Mouse (Mus musculus) spleen, postnatal 4 days (tissue): ENCODE data around the gene Bcl2l13.
A peak's percentile ranks its signal among the peaks of the same experiment; 100 is the strongest.
"Not testable (repeated sequence)": the region's sequence is repeated elsewhere in the genome, so short reads cannot be mapped to it uniquely, and the experiment has no call there.

ENCODE experiments used
- DNase-seq, 2 experiments: peaks; one replicate each; pipeline ENCODE4 v3.0.0; 2022; ENCODE audit warnings: low spot score in 2 of 2

Bcl2l13 gene

DNA sequence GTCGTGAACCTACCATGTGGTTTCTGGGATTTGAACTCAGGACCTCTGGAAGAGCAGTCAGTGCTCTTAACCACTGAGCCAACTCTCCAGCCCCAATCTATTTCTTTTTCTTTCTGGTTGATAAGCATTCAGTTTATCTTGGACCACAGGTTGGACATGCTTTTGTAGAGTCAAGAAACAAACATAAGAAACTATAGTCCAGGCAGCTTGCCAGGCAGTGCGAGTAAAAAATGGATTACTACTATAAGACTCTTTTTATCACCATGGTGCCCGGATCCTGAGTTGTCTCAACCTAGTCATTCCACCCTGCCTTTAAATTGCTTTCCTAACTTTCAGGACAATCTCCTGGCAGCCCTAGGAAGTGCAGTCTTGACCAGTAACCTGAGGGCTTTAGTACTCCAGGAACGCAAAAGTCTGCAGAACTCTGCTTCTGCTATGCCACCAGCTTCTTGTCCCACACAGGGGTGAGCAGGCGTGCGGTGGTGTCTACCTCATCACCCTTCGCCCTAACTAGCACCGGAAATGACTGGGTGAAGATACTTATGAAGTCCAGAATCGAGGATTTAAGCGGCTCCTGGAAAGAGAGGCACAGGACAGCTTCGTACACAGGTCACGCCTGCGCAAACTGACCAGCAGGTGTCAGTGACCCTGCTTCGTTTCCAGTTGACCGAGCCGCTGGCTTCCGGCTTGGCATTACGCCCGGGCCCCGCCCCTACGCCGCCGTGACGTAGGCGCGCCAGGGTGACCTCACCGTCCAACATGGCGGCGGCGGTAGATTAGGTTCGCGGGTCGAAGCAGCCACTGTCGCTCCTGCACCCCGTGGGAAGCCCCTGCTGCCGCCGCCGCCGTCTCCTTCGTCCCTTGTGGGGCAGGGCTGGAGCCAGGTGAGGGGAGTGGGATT lies at the start of gene Bcl2l13:
TSS of gene Bcl2l13 (plus strand) at position 739 of the 901 bp plus-strand sequence.
- peak; percentile 99 to 100 for DNase-seq

DNA sequence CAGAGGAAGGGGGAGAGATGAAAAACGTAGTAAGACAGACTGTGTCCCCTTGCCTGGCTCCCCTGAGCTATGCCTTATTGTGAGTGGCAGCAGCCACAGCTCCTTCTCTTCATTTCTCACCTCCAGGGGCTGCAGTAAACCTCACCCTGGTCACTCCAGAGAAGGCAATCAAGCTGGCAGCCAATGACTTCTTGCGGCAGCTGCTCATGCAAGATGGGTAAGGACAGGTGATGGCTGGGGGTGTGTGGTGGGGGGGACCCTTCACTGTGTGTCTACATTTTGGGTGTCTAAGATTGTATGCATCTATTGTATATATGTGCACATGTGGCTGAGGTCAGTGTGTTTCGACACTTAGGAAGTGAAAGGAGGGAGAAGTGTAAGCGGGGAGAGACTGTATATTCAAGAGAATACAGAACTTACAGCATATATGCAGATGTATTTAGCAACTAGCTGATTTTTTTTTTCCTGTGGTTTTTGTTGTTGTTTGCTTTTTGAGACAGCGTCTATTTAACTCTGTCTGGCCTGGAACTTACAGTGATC lies 47.9 kb upstream of the Bcl2l13 start:
- DNase-seq: no peak

- no peak for DNase-seq
Observed at GRCm38 (mm10) chr6:120788904-120789303, 47.1 kb upstream of the Bcl2l13 start.

GRCm38 (mm10) chr6:120790153-120790552 lies 45.9 kb upstream of the Bcl2l13 start:
- no peak for DNase-seq

- DNase-seq: no peak
Observed at GRCm38 (mm10) chr6:120790717-120791116, 45.3 kb upstream of the Bcl2l13 start.

- DNase-seq: no peak
Observed at GRCm38 (mm10) chr6:120792947-120793346, 43.1 kb upstream of the Bcl2l13 start.

DNA sequence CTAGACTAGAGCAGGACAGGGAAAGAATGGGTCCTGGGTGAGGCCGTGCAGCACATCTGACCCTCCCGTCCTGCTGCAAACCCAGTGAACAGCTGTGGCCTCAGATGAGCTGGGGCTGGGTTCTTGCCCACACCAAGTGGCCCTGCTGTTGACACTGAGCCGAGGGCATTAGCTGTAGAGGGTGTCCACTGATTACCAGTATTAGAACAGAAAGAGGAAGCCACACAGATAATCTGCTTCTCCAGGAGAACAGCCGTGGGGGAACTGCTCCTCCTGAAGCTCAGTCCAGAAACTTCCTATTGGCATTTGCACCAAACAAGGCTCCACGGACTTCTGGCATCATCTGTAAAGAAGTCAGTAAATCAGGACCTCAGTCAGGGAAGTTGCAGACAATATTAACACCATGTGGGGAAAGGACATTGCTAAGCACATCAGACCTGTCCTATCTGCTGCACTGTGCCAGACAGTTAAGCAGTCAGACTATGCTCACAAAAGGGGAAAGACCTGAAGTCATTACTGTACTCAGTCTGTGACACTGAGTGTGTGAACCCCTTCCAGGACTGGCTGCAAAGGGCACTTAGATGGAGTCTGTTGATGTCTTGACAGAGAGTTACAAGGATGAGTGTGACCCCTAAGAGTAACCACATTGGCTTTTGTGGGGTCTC lies 40.5 kb upstream of the Bcl2l13 start:
- no peak for DNase-seq

DNA sequence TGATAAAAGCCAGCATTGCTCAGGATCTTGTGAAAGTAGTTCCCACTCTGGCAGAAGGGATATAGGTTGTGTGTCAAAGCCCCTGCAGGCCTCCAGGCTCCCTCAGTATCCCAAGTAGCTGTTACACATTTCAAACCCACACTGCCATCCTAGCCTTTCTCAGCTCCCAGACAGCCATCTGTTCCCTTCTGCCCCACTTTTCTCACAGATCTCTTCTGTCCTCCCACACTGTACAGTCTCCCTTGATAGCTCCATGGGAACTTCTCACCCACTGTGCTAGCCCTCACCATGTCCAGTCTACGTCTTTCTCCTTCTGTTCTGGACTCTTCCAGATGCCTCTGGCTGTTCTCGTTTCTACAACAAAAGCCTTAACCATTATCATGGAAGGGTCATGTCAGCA lies 39.9 kb upstream of the Bcl2l13 start:
- DNase-seq: no peak

DNA sequence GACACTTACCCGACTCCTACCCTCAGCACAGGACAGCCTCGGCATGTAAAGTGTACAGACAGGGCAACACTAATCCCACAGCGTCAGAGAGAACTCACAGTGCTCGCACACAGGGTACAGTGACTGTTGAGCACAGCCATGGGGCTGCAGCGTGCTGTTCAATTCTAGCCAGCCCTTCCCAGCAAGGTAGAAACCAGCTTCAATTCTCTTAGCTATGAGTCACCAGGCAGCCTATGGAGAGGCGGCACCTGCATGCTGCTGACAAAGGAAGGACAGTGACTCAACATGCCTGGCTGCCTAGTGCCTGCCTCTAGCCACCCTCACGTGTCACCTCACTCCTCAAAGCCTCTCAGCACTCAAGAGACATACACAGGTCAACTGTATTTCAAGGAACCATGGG lies 38.0 kb upstream of the Bcl2l13 start:
- DNase-seq: no peak

- no peak for DNase-seq
Observed at GRCm38 (mm10) chr6:120798905-120799304, 37.1 kb upstream of the Bcl2l13 start.

GRCm38 (mm10) chr6:120799581-120800041 lies 36.4 kb upstream of the Bcl2l13 start:
- DNase-seq: no peak

DNA sequence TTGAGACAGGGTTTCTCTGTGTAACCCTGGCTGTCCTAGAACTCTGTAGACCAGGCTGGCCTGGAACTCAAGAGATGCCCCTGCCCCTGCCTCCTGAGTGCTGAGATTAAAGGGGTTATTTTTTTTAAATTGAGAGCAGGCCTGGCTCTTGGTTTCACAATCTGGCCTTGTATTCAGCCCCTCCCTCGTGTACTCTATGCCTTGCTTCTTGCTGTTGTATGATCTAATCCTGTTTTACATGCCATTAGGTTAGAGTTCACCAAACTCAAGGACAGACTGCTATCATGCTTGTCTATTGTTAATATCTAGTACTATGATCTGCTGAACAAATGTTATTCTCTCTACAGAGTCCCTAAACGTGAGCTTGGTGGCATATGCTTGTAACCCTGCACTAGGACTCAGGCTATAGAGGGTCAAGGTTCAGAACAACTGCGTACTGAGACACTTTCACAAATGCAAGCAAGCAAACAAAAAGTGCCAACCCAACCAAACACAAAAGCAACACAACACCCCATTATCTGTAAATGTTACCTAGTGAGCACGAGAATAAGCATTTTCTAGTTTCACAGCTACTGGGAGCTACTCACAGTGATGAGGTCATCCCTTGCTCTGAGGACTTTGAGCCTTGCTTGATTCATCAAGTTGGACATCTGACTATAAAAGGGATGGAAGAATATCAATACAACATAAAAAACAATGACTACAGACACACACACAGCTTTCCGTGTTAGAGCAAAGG lies 28.8 kb upstream of the Bcl2l13 start:
- DNase-seq: no peak

GRCm38 (mm10) chr6:120807738-120808081 lies 28.3 kb upstream of the Bcl2l13 start:
- no peak for DNase-seq

GRCm38 (mm10) chr6:120811999-120812398 lies 24.0 kb upstream of the Bcl2l13 start:
- not testable (repeated sequence) for DNase-seq

GRCm38 (mm10) chr6:120819294-120819693 lies 16.7 kb upstream of the Bcl2l13 start:
- no peak for DNase-seq

GRCm38 (mm10) chr6:120820144-120820543 lies 15.9 kb upstream of the Bcl2l13 start:
- no peak for DNase-seq

DNA sequence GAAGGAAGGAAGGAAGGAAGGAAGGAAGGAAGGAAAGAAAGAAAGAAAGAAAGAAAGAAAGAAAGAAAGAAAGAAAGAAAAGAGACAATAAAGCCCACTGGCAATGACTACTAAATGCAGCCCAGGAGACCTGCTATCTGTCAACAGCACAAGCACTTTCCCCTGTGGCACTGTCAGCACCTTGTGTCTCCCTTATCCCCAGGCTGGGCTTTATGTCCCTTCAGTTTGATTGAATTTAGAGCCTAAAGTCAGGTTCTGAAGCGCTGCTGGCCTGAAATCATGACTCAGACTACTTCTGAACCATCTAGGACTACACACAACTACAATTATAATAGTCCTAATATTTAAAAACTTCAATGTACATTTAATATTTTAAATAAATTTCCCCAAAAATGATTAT lies 15.1 kb upstream of the Bcl2l13 start:
- no peak for DNase-seq

DNA sequence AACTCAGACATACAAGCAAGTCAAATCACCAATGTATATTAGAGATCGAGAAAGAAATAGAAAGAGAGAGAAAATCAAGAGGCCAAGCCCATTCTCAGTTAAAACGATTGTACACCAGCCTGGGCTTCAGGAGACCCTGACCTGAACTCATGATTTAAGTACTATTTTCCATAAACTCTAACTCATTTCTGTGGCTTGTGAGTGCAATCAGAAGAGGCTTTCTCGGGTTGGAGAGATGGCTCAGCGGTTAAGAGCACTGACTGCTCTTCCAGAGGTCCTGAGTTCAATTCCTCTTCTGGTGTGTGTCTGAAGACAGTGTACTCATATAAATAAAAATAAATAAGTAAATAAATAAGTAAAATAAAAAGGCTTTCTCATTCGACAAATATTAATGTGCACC lies 14.3 kb upstream of the Bcl2l13 start:
- DNase-seq: no peak

GRCm38 (mm10) chr6:120822307-120822928 lies 13.6 kb upstream of the Bcl2l13 start, which contains the start of gene Atp6v1e1:
Atp6v1e1 (minus strand) TSS chr6:120822793.
- DNase-seq: peak; percentile 92 to 94

- DNase-seq: no peak
Observed at GRCm38 (mm10) chr6:120822937-120823614, 12.9 kb upstream of the Bcl2l13 start.

- peak; percentile 66 to 71 for DNase-seq
Observed at GRCm38 (mm10) chr6:120830056-120830455, 6.0 kb upstream of the Bcl2l13 start.
